Mouse (Mus musculus): ENCODE results near the gene Ccdc121.

DNA sequence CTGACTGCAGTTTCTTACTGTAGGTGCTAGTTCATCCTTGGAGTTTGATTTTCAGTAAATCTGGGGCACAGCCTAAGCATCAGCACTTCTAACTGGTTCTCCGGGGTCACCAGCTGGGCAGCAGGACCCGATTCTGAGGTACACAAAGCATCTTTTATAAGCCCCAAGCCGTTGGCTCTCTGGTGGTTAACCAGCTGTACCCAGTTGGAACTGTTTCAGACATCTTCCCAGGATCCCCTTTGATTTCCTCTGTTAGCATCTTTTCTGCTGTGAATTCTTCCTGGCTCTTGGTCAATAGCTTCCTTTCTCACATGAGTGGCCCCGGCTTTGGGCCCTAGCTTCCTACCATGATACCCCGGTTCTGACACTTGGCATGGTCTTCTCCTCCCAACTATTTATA is 26.6 kb downstream of the Ccdc121 start:
- TF ChIP-seq GATA1 (IDR thresholded peaks at IDR 0.05; ENCODE audit: borderline replicate concordance, low read length) (no peak), FLI1 (IDR thresholded peaks at IDR 0.05; ENCODE audit: low read length) (no peak)

Data from megakaryocyte, embryonic 14.5 days (primary cell).